Mouse (Mus musculus): ENCODE measurements at regions not wholly inside any gene's neighbourhood (a gene's known extent, or its start where the extent isn't known, plus 50 kb on each side); places are given as distances from the start of the nearest gene placed in this dataset.

- no peaks in the 10 kb centered on the region for H3K4me1 ChIP-seq (ENCODE audit: insufficient read depth, low read length)
- no peaks in the 10 kb centered on the region for H3K27me3 ChIP-seq (ENCODE audit: insufficient read depth, low read length)
- H3K4me3 ChIP-seq (ENCODE audit: low read depth, low read length): no peak overlapping the region
- no peak overlapping the region for H3K9ac ChIP-seq (replicated peaks; ENCODE audit: low read length, poor library complexity, severe bottlenecking)
- no peak overlapping the region for H3K4me2 ChIP-seq (ENCODE audit: low read depth, low read length, poor library complexity, severe bottlenecking)
- DNase-seq (ENCODE audit: low spot score) (no peak), ATAC-seq (ENCODE audit: low FRiP score) (no peak)
- H3K36me3 ChIP-seq (ENCODE audit: insufficient read depth, low read length): no peaks in the 10 kb centered on the region
- 44% methylated on average over 8 of the region's 8 CpGs for WGBS
- H3K9me3 ChIP-seq (ENCODE audit: low read length): no peaks in the 10 kb centered on the region
- no peak for TF ChIP-seq CTCF (IDR thresholded peaks at IDR 0.05)
- no peak overlapping the region for H3K27ac ChIP-seq (ENCODE audit: low read depth, low read length)
These were observed 465.0 kb downstream of the Tfap2b start for GRCm38 (mm10) chr1:19673448-19674396.

DNA sequence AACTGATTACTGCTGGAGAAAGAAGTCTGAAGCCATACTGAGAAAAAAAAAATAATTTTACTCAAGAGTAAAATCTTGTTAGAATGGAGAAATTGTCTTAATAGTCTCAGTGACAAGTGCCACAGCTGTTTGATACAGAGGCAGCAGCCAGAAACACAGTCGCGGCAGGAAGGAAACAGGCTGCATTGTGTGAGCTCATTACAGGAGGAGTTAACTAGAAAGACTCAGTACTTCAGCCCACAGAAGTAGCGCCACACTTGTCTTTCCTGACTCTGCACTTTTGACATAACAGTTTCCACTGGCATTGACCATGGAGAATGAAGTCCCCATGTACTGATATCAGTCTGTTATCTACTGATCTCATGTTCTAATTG, 465.7 kb downstream of the Tfap2b start:
- DNase-seq (ENCODE audit: low spot score): peak; percentile 5
- Histone ChIP-seq H3K4me3 (ENCODE audit: low read depth, low read length) (no peak overlapping the region), H3K36me3 (ENCODE audit: insufficient read depth, low read length) (no peaks in the 10 kb centered on the region), H3K4me1 (ENCODE audit: insufficient read depth, low read length) (no peaks in the 10 kb centered on the region), H3K27me3 (ENCODE audit: insufficient read depth, low read length) (no peaks in the 10 kb centered on the region), H3K27ac (ENCODE audit: low read depth, low read length) (no peak overlapping the region), H3K9me3 (ENCODE audit: low read length) (no peaks in the 10 kb centered on the region), H3K4me2 (ENCODE audit: low read depth, low read length, poor library complexity, severe bottlenecking) (no peak overlapping the region), H3K9ac (replicated peaks; ENCODE audit: low read length, poor library complexity, severe bottlenecking) (no peak overlapping the region)
- ATAC-seq (ENCODE audit: low FRiP score): no peak
- no peak for TF ChIP-seq CTCF (IDR thresholded peaks at IDR 0.05)
- WGBS: 21% methylated on average over 3 of the region's 3 CpGs

DNA sequence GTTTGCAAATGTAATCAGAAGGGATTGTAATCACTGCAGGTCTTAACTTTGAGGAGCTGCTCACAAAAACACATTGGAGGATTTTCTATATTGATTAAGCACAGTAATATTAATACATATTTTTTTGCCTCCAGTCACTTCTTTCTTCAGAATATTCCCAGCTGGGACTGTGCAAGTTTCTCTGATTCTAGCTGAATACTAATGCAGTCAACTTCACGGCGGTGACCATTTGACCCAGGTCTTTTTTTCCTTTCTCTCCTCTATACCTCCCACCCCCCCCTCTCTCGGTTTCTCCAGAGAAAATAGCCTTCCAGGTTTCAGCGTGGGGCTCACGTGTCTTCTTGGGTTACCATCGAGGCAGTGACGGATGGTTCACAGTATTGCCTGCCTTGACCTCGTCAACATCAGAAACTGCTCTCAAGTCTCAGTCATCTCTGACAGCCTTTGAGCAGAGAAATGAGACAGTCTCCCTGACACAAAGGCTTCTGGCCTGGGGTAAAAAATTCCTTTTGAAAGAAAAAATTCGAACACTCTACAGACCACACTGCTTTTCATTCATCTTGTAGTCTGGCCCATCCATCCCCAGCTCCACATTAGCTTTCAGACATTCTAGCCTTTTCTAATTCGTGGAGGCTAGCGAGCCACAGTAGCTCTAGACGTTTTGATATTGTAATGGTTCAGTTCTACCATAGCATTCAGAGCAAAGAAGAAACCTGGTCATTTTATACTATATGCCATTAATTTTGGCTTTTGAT, 472.5 kb downstream of the Tfap2b start:
- Histone ChIP-seq H3K9me3 (ENCODE audit: low read length) (no peaks in the 10 kb centered on the region), H3K27ac (ENCODE audit: low read depth, low read length) (no peak overlapping the region), H3K4me1 (ENCODE audit: insufficient read depth, low read length) (no peaks in the 10 kb centered on the region), H3K36me3 (ENCODE audit: insufficient read depth, low read length) (no peaks in the 10 kb centered on the region), H3K4me3 (ENCODE audit: low read depth, low read length) (no peak overlapping the region), H3K27me3 (ENCODE audit: insufficient read depth, low read length) (no peaks in the 10 kb centered on the region), H3K4me2 (ENCODE audit: low read depth, low read length, poor library complexity, severe bottlenecking) (no peak overlapping the region), H3K9ac (replicated peaks; ENCODE audit: low read length, poor library complexity, severe bottlenecking) (no peak overlapping the region)
- 47% methylated on average over 12 of the region's 12 CpGs for WGBS
- ATAC-seq (ENCODE audit: low FRiP score) (no peak), DNase-seq (ENCODE audit: low spot score) (no peak)
- TF ChIP-seq CTCF (IDR thresholded peaks at IDR 0.05): no peak

Data from midbrain, postnatal 0 days (tissue).